Mouse (Mus musculus): Measurements from ENCODE around the gene Gm609. TPM values are rescaled to one million over a fixed set of nuclear protein-coding genes. Genes with fewer than 3 reads are reported as not detected.

Gm609 gene
- total RNA-seq, 2 experiments from 2014 or later = not detected

Other genes starting within 250 kb of the Gm609 start
- gene Cd200, start 83.9 kb downstream of the Gm609 start, total RNA-seq (2021) = 10 to 100 TPM; 53.2 to 57.0 TPM
- gene Gm17783, start 39.1 kb upstream of the Gm609 start, total RNA-seq (2021) = not detected
- gene Slc9c1, start 42.3 kb upstream of the Gm609 start, total RNA-seq (2021) = not detected
- under 1 TPM; 0.10 to 0.18 TPM for gene Gcsam, start 117.4 kb upstream of the Gm609 start, total RNA-seq (2021)
- not detected for gene BC016579, start 161.1 kb upstream of the Gm609 start, total RNA-seq (2021)
- not detected for gene Tmprss7, start 200.7 kb upstream of the Gm609 start, total RNA-seq (2021)
- under 1 TPM; 0.39 to 0.57 TPM for gene Tagln3, start 231.6 kb upstream of the Gm609 start, total RNA-seq (2021)
- 10 to 100 TPM; 17.9 to 18.8 TPM for gene Abhd10, start 250.0 kb upstream of the Gm609 start, total RNA-seq (2021)